Mouse (Mus musculus): ENCODE results near the gene Akt1s1. TPM values are rescaled to one million over a fixed set of nuclear protein-coding genes. Genes with fewer than 3 reads are reported as not detected.

Akt1s1 gene
- total and polyA plus RNA-seq, 2 experiments = 23.9 to 93.9 TPM

GRCm38 (mm10) chr7:44832763-44833162 is 16.0 kb upstream of the Akt1s1 start:
- H3K36me3 ChIP-seq (ENCODE audit: control insufficient read depth, insufficient read depth, low read length) = peaks cover 11% of the 10 kb centered on the region; the same call in 1 of the 2 replicates
- peaks cover 18% of the 10 kb centered on the region for H3K79me2 ChIP-seq (ENCODE audit: control insufficient read depth, insufficient read depth, low read length)
- WGBS = 82% methylated on average over 4 of the region's 4 CpGs
- H3K9ac ChIP-seq (ENCODE audit: low read depth, low read length) = no peak overlapping the region
- TF ChIP-seq CTCF (IDR thresholded peaks at IDR 0.05; ENCODE audit: low read depth, low read length) (no peak), POLR2A (IDR thresholded peaks at IDR 0.05; ENCODE audit: extremely low read depth, insufficient read depth, low read length) (no peak)
- no peak overlapping the region for H3K4me3 ChIP-seq (ENCODE audit: insufficient read depth, low read depth, low read length)
- no peaks in the 10 kb centered on the region; the same call in 1 of the 2 replicates for H3K4me1 ChIP-seq (ENCODE audit: control insufficient read depth, insufficient read depth, low read length)
- H3K27me3 ChIP-seq (ENCODE audit: control insufficient read depth, insufficient read depth, low read length) = no peaks in the 10 kb centered on the region
- no peak overlapping the region for H3K27ac ChIP-seq (replicated peaks; ENCODE audit: insufficient read depth, low read depth, low read length)
- no peak for DNase-seq (ENCODE audit: extremely low read depth, low read depth, low spot score)

- Histone ChIP-seq H3K36me3 (ENCODE audit: control insufficient read depth, insufficient read depth, low read length) (peaks cover 4% of the 10 kb centered on the region; the same call in 1 of the 2 replicates), H3K4me1 (ENCODE audit: control insufficient read depth, insufficient read depth, low read length) (no peaks in the 10 kb centered on the region; the same call in 1 of the 2 replicates), H3K9ac (ENCODE audit: low read depth, low read length) (no peak overlapping the region), H3K27ac (replicated peaks; ENCODE audit: insufficient read depth, low read depth, low read length) (no peak overlapping the region), H3K79me2 (ENCODE audit: control insufficient read depth, insufficient read depth, low read length) (no peaks in the 10 kb centered on the region; the same call in 1 of the 2 replicates), H3K4me3 (ENCODE audit: insufficient read depth, low read depth, low read length) (no peak overlapping the region), H3K27me3 (ENCODE audit: control insufficient read depth, insufficient read depth, low read length) (no peaks in the 10 kb centered on the region)
- no peak for DNase-seq (ENCODE audit: extremely low read depth, low read depth, low spot score)
- 92% methylated on average over 1 of the region's 1 CpGs for WGBS
- TF ChIP-seq POLR2A (IDR thresholded peaks at IDR 0.05; ENCODE audit: extremely low read depth, insufficient read depth, low read length) = no peak
- no peak for TF ChIP-seq CTCF (IDR thresholded peaks at IDR 0.05; ENCODE audit: low read depth, low read length)
Measured at GRCm38 (mm10) chr7:44835373-44836015, 13.3 kb upstream of the Akt1s1 start.

GRCm38 (mm10) chr7:44836016-44836404 is 12.8 kb upstream of the Akt1s1 start:
- H3K27me3 ChIP-seq (ENCODE audit: control insufficient read depth, insufficient read depth, low read length) = no peaks in the 10 kb centered on the region
- no peak for DNase-seq (ENCODE audit: extremely low read depth, low read depth, low spot score)
- 73% methylated on average over 3 of the region's 3 CpGs for WGBS
- no peaks in the 10 kb centered on the region for H3K36me3 ChIP-seq (ENCODE audit: control insufficient read depth, insufficient read depth, low read length)
- H3K79me2 ChIP-seq (ENCODE audit: control insufficient read depth, insufficient read depth, low read length) = no peaks in the 10 kb centered on the region
- H3K9ac ChIP-seq (ENCODE audit: low read depth, low read length) = no peak overlapping the region
- no peak overlapping the region for H3K4me3 ChIP-seq (ENCODE audit: insufficient read depth, low read depth, low read length)
- H3K4me1 ChIP-seq (ENCODE audit: control insufficient read depth, insufficient read depth, low read length) = no peaks in the 10 kb centered on the region; the same call in 1 of the 2 replicates
- H3K27ac ChIP-seq (replicated peaks; ENCODE audit: insufficient read depth, low read depth, low read length) = no peak overlapping the region
- TF ChIP-seq CTCF (IDR thresholded peaks at IDR 0.05; ENCODE audit: low read depth, low read length) (no peak), POLR2A (IDR thresholded peaks at IDR 0.05; ENCODE audit: extremely low read depth, insufficient read depth, low read length) (no peak)

GRCm38 (mm10) chr7:44836423-44837053 is 12.3 kb upstream of the Akt1s1 start:
- no peak for DNase-seq (ENCODE audit: extremely low read depth, low read depth, low spot score)
- Histone ChIP-seq H3K79me2 (ENCODE audit: control insufficient read depth, insufficient read depth, low read length) (no peaks in the 10 kb centered on the region), H3K4me1 (ENCODE audit: control insufficient read depth, insufficient read depth, low read length) (no peaks in the 10 kb centered on the region; the same call in 1 of the 2 replicates), H3K9ac (ENCODE audit: low read depth, low read length) (no peak overlapping the region), H3K27me3 (ENCODE audit: control insufficient read depth, insufficient read depth, low read length) (no peaks in the 10 kb centered on the region), H3K4me3 (ENCODE audit: insufficient read depth, low read depth, low read length) (no peak overlapping the region), H3K36me3 (ENCODE audit: control insufficient read depth, insufficient read depth, low read length) (no peaks in the 10 kb centered on the region), H3K27ac (replicated peaks; ENCODE audit: insufficient read depth, low read depth, low read length) (no peak overlapping the region)
- WGBS = 80% methylated on average over 9 of the region's 9 CpGs
- TF ChIP-seq CTCF (IDR thresholded peaks at IDR 0.05; ENCODE audit: low read depth, low read length) = no peak
- TF ChIP-seq POLR2A (IDR thresholded peaks at IDR 0.05; ENCODE audit: extremely low read depth, insufficient read depth, low read length) = no peak

- peaks cover 2% of the 10 kb centered on the region; the same call in 1 of the 2 replicates for H3K36me3 ChIP-seq (ENCODE audit: control insufficient read depth, insufficient read depth, low read length)
- no peak overlapping the region for H3K9ac ChIP-seq (ENCODE audit: low read depth, low read length)
- DNase-seq (ENCODE audit: extremely low read depth, low read depth, low spot score) = no peak
Measured at GRCm38 (mm10) chr7:44838073-44838472, 10.7 kb upstream of the Akt1s1 start.

GRCm38 (mm10) chr7:44839171-44839490 is 9.7 kb upstream of the Akt1s1 start:
- no peak for TF ChIP-seq POLR2A (IDR thresholded peaks at IDR 0.05; ENCODE audit: extremely low read depth, insufficient read depth, low read length)
- no peak for TF ChIP-seq CTCF (IDR thresholded peaks at IDR 0.05; ENCODE audit: low read depth, low read length)
- Histone ChIP-seq H3K4me3 (ENCODE audit: insufficient read depth, low read depth, low read length) (no peak overlapping the region; the same call in 1 of the 2 replicates), H3K36me3 (ENCODE audit: control insufficient read depth, insufficient read depth, low read length) (peaks cover 2% of the 10 kb centered on the region; the same call in 1 of the 2 replicates), H3K79me2 (ENCODE audit: control insufficient read depth, insufficient read depth, low read length) (no peaks in the 10 kb centered on the region), H3K9ac (ENCODE audit: low read depth, low read length) (no peak overlapping the region), H3K27me3 (ENCODE audit: control insufficient read depth, insufficient read depth, low read length) (no peaks in the 10 kb centered on the region), H3K27ac (replicated peaks; ENCODE audit: insufficient read depth, low read depth, low read length) (no peak overlapping the region), H3K4me1 (ENCODE audit: control insufficient read depth, insufficient read depth, low read length) (no peaks in the 10 kb centered on the region)
- no peak for DNase-seq (ENCODE audit: extremely low read depth, low read depth, low spot score)
- 58% methylated on average over 11 of the region's 11 CpGs for WGBS

More at GRCm38 (mm10) chr7:44838073-44838472, 10.7 kb upstream of the Akt1s1 start:
- Histone ChIP-seq H3K27ac (replicated peaks; ENCODE audit: insufficient read depth, low read depth, low read length) (no peak overlapping the region), H3K79me2 (ENCODE audit: control insufficient read depth, insufficient read depth, low read length) (no peaks in the 10 kb centered on the region), H3K27me3 (ENCODE audit: control insufficient read depth, insufficient read depth, low read length) (no peaks in the 10 kb centered on the region), H3K4me1 (ENCODE audit: control insufficient read depth, insufficient read depth, low read length) (no peaks in the 10 kb centered on the region; the same call in 1 of the 2 replicates), H3K4me3 (ENCODE audit: insufficient read depth, low read depth, low read length) (no peak overlapping the region)
- TF ChIP-seq POLR2A (IDR thresholded peaks at IDR 0.05; ENCODE audit: extremely low read depth, insufficient read depth, low read length) (no peak), CTCF (IDR thresholded peaks at IDR 0.05; ENCODE audit: low read depth, low read length) (no peak)
- WGBS = 96% methylated on average over 6 of the region's 6 CpGs
